26 mouse cellular contexts compared by ENCODE assay signal in genomic region chr4:130121560-130121959, GRCm38 (mm10). TPM values are rescaled to one million over a fixed set of nuclear protein-coding genes. Genes with fewer than 3 reads are reported as not detected.
"Had no signal": no experiment of that assay in that cellular context is flagged by ENCODE, and none has a peak within 500 bp of the region (broad histone marks: within the 10 kb centered on the region; RNA-seq: fewer than 3 reads in every experiment).

No protein-coding gene starts in this region.

- H3K27me3 ChIP-seq: heart, embryonic 12.5 days; hindbrain, embryonic 12.5 days; intestine, embryonic 15.5 days; kidney, embryonic 15.5 days; limb, embryonic 12.5 days had no signal

- H3K4me1 ChIP-seq: hindbrain, embryonic 12.5 days; intestine, embryonic 15.5 days; limb, embryonic 12.5 days had no signal

- H3K9me3 ChIP-seq: heart, embryonic 10.5 days; hindbrain, embryonic 10.5 days; hindbrain, embryonic 12.5 days; intestine, embryonic 15.5 days; kidney, embryonic 15.5 days; limb, embryonic 10.5 days; limb, embryonic 12.5 days had no signal

- H3K9ac ChIP-seq: heart, embryonic 12.5 days; hindbrain, embryonic 12.5 days; hindbrain, embryonic 14.5 days; intestine, embryonic 15.5 days; kidney, embryonic 15.5 days; limb, embryonic 12.5 days had no signal

- H3K4me3 ChIP-seq: gastrocnemius, adult 2 months; heart, embryonic 10.5 days; heart, embryonic 12.5 days; hindbrain, embryonic 10.5 days; hindbrain, embryonic 12.5 days; intestine, embryonic 15.5 days; kidney, embryonic 15.5 days; layer of hippocampus, adult 2 months; left cerebral cortex, adult 2 months; limb, embryonic 10.5 days; limb, embryonic 12.5 days had no signal

- H3K4me2 ChIP-seq: heart, embryonic 12.5 days; hindbrain, embryonic 12.5 days; hindbrain, embryonic 14.5 days; intestine, embryonic 15.5 days; kidney, embryonic 15.5 days; limb, embryonic 12.5 days had no signal

- ATAC-seq: forebrain, embryonic 16.5 days; hindbrain, embryonic 16.5 days; inflammation-experienced regulatory T-cells, adult 6 months; intestine, embryonic 15.5 days; intestine, postnatal 0 days had no signal

- H3K27ac ChIP-seq: gastrocnemius, adult 2 months; heart, embryonic 10.5 days; hindbrain, embryonic 12.5 days; hindbrain, embryonic 14.5 days; intestine, embryonic 15.5 days; kidney, embryonic 15.5 days; left cerebral cortex, adult 2 months; limb, embryonic 10.5 days; limb, embryonic 12.5 days had no signal

- DNase-seq: gastrocnemius, adult 2 months; gastrocnemius, postnatal 10 days; gastrocnemius, postnatal 25 days; heart, adult 18-20 months; heart, postnatal 10 days; heart, postnatal 4 days; kidney, adult 8-10 months; kidney, postnatal 14 days; kidney, postnatal 4 days; liver had no signal

RNA-seq across cellular contexts. Expression of gene Hcrtr1, which starts 17.6 kb away (rescaled TPM):
- polyA plus RNA-seq: heart, embryonic 12.5 days; heart, embryonic 16.5 days; inflammation-experienced regulatory T-cells, adult 6 months; limb, embryonic 10.5 days; limb, embryonic 12.5 days had no signal

RNA-seq across cellular contexts. Expression of gene Tinagl1, which starts 53.4 kb away (rescaled TPM):
- polyA plus RNA-seq: inflammation-experienced regulatory T-cells, adult 6 months had no signal
